Mouse (Mus musculus): ENCODE results near the gene 4933415A04Rik.

The 4933415A04Rik gene

DNA sequence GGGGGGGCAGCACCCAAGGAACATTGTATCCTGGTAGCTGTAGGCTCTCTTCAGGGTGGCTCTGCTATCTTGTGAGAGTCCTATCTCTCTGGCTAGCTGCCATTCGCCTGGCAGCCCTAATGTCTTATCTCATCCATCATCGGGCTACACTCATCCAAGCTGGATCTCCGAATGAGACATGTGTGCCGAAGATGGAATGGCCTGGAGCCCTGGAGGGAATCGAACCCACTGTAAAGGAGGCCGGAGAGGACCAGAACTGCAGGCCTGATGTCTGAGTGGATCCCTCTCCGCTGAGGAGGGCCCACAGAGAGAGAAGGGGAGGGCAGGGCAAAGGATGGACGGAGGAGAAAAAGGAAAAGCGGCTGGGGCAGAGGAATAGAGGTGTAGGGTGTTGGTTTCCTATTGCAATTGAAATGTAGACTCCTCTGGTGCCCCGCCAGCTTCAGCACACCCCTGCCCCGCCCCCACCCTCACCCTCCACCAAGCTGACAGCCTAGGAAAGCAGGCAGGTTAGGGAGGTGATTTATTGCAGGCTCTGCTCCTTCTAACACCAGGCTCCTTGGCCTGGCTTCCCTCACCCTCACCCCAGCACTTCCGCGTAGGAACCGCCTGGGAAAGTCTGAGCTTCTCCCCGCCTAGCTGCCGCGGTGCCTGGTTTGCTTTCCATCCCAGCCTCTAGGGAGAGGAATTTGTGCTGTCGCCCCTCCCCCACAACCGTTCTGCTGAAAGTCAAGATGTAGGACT, 47.0 kb downstream of the 4933415A04Rik start:
- DNase-seq = peak; percentile 98

DNA sequence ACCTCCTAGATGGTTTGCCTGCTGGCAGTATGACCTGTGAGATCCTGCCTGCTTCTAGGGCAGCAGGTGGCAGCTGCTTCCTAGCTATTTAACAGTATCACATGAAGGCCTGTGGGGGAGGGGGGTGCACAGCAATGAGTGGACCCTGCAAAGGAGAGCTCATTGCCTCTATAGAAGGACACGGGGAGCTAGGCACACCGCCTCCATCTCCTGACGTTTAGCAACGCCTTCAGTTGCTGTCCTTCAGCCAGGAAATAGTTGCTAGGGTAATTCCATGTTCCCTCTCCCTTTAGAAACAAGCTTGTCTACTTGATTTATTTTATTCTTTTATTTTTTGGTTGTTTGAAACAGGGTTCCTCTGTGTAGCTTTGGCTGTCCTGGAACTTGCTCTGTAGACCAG, 49.9 kb downstream of the 4933415A04Rik start:
- DNase-seq = no peak

DNA sequence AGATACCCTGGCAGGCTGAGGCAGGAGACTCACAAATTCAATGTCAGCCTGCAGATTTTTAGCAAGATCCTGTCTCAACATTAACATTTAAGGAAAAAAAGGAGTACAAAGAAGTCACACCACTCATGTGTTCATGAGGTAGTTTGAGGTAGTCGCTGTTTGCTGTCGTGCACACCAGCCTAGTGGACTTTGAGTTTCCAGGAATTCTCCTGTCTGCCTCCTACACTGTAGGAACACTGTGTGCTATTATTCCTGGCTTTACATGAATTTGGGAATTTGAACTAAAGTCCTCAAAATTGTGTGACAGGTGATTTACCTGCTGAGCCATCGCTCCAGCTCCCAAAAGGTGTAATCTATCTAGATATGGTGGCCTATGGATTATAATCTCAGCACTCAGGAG, 51.6 kb downstream of the 4933415A04Rik start:
- no peak for DNase-seq

All from heart, adult 11 months (tissue).